Mouse (Mus musculus) E14TG2a.4 (cell line): ENCODE measurements around the gene Adgrv1.

Source experiments
- CTCF ChIP-seq: conservative IDR thresholded peaks from 2 replicates; pipeline ENCODE4 v1.5.1; 2014; ENCODE audit warnings: low read length
- NANOG ChIP-seq: IDR thresholded peaks from 2 replicates; pipeline ENCODE4 v1.6.1; 2014; ENCODE audit warnings: borderline replicate concordance, low read length, mixed read lengths

DNA sequence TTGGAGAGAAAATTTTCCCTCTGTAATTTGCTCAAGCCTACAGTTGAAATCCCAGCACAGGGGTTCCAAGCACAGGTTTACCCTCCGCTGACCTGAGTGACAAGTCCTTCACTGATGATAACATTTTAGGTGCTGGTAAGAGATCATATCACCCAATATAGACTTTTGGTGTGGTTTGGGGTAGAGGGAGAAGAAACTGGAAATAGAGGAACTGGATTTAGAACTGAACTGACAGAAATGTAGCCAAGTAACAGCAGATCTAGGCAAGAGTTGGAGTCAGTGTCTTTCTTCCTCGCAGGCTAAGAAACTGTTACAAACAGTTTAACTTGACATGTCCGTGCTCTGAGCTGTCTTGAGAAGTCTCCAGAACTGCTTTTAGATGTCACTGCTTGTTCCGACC, 581.5 kb downstream of the Adgrv1 start:
- TF ChIP-seq CTCF: no peak
- no peak for TF ChIP-seq NANOG
